Mouse (Mus musculus) heart, adult 2 months (tissue): Measurements from ENCODE around the gene Epha2.

Experiments
- CTCF ChIP-seq: fragments of 200-600 bp; IDR thresholded peaks from 2 replicates; pipeline ENCODE4 v1.8.1; 2022; ENCODE audit warnings: antibody characterized with exemption, mild to moderate bottlenecking, moderate library complexity
- POLR2A ChIP-seq: fragments of 200-500 bp; IDR thresholded peaks from 2 replicates; pipeline ENCODE4 v1.6.1; 2011; ENCODE audit warnings: mild to moderate bottlenecking, low read depth, low read length, control low read depth; ENCODE audit not compliant: insufficient read depth

DNA sequence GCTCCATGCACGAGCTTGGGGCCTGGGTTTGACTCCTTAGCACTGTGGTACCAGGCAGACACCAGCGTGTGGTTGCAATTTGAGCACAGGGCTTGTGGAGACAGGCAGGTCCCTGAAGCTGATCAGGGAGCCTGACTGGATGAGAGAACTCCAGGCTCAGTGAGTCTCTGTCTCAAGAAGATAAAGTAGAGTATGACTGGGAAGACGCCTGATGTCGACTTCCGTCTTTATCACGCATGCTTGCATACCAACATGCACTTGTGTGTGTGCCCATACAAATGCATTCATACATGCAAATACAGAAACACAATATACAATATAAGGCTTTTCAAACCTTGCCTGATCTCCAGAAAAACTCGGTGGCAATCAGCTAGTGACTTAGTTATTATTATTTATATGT lies 16.9 kb downstream of the Epha2 start:
- no peak for TF ChIP-seq CTCF
- no peak for TF ChIP-seq POLR2A
